Mouse (Mus musculus) c-Kit-positive CD71-positive TER-119-positive erythroid progenitor cells, embryonic 14.5 days (primary cell): ENCODE measurements around the gene Hpcal4.
"Not testable (repeated sequence)": the region's sequence is repeated elsewhere in the genome, so short reads cannot be mapped to it uniquely, and the experiment has no call there.

Experiments
- DNase-seq: peaks from one replicate; pipeline ENCODE4 v3.0.0-alpha.2; 2013; ENCODE audit warnings: low spot score

Hpcal4 gene

GRCm38 (mm10) chr4:123182328-123183238, at the start of gene Hpcal4:
Gene Hpcal4, plus strand, starts transcription at chr4:123183227.
- DNase-seq: no peak

- no peak for DNase-seq
These were observed 45.5 kb upstream of the Hpcal4 start for GRCm38 (mm10) chr4:123137551-123137950.

- DNase-seq: peak; percentile 82
These were observed 43.4 kb upstream of the Hpcal4 start, which contains the start of gene Ppie for GRCm38 (mm10) chr4:123139513-123140154. Gene Ppie, minus strand, starts transcription at chr4:123139951.

GRCm38 (mm10) chr4:123147446-123148150, 35.4 kb upstream of the Hpcal4 start:
- DNase-seq: no peak

- DNase-seq: no peak
These were observed 31.0 kb upstream of the Hpcal4 start for GRCm38 (mm10) chr4:123152003-123152402.

- no peak for DNase-seq
These were observed 30.1 kb upstream of the Hpcal4 start for GRCm38 (mm10) chr4:123152976-123153375.

GRCm38 (mm10) chr4:123155004-123155403, 28.0 kb upstream of the Hpcal4 start:
- DNase-seq: peak; percentile 21

GRCm38 (mm10) chr4:123155427-123155826, 27.6 kb upstream of the Hpcal4 start:
- no peak for DNase-seq

- DNase-seq: no peak
These were observed 27.2 kb upstream of the Hpcal4 start for GRCm38 (mm10) chr4:123155840-123156239.

- no peak for DNase-seq
These were observed 22.5 kb upstream of the Hpcal4 start for GRCm38 (mm10) chr4:123160571-123160970.

GRCm38 (mm10) chr4:123161251-123161650, 21.8 kb upstream of the Hpcal4 start:
- not testable (repeated sequence) for DNase-seq

GRCm38 (mm10) chr4:123162305-123162917, 20.6 kb upstream of the Hpcal4 start:
- DNase-seq: no peak

GRCm38 (mm10) chr4:123164157-123164556, 18.9 kb upstream of the Hpcal4 start:
- DNase-seq: no peak

GRCm38 (mm10) chr4:123171811-123172210, 11.2 kb upstream of the Hpcal4 start:
- DNase-seq: no peak

GRCm38 (mm10) chr4:123183239-123184056, 421 bp downstream of the Hpcal4 start:
- peak; percentile 40 for DNase-seq

- DNase-seq: no peak
These were observed 1.8 kb downstream of the Hpcal4 start for GRCm38 (mm10) chr4:123184816-123185215.

GRCm38 (mm10) chr4:123192336-123192735, 9.3 kb downstream of the Hpcal4 start:
- no peak for DNase-seq

GRCm38 (mm10) chr4:123193791-123194190, 10.8 kb downstream of the Hpcal4 start:
- no peak for DNase-seq

- DNase-seq: no peak
These were observed 13.7 kb downstream of the Hpcal4 start for GRCm38 (mm10) chr4:123196695-123197094.

- peak; percentile 38 for DNase-seq
These were observed 17.8 kb downstream of the Hpcal4 start for GRCm38 (mm10) chr4:123200771-123201185.
